Mouse (Mus musculus) intestine, embryonic 15.5 days (tissue): ENCODE results near the gene Epn3. TPM values are rescaled to one million over a fixed set of nuclear protein-coding genes. Genes with fewer than 3 reads are reported as not detected.

ENCODE experiments used
- ATAC-seq: fragments of 200-750 bp; cut with Nextera tagmentation; 2 replicates; pipeline ENCODE4 v1.8.0; 2017; ENCODE audit warnings: moderate TSS enrichment, moderate library complexity
- H3K27ac ChIP-seq: fragments of 300-500 bp; sonication (generic); 2 replicates; pipeline ENCODE4 v1.5.1; 2015; ENCODE audit warnings: mild to moderate bottlenecking, inconsistent platforms
- H3K27me3 ChIP-seq: fragments of 300-500 bp; sonication (generic); replicated peaks from 2 replicates; pipeline ENCODE4 v1.6.1; 2015; ENCODE audit warnings: inconsistent platforms
- H3K36me3 ChIP-seq: fragments of 300-500 bp; sonication (generic); 2 replicates; pipeline ENCODE4 v1.6.1; 2015; ENCODE audit warnings: inconsistent platforms
- H3K4me1 ChIP-seq: fragments of 300-500 bp; sonication (generic); replicated peaks from 2 replicates; pipeline ENCODE4 v1.6.1; 2015; ENCODE audit warnings: inconsistent platforms
- H3K4me2 ChIP-seq: fragments of 300-500 bp; sonication (generic); replicated peaks from 2 replicates; pipeline ENCODE4 v1.6.1; 2015; ENCODE audit warnings: mild to moderate bottlenecking, inconsistent platforms
- H3K4me3 ChIP-seq: fragments of 300-500 bp; sonication (generic); replicated peaks from 2 replicates; pipeline ENCODE4 v1.5.1; 2015; ENCODE audit warnings: inconsistent platforms
- H3K9ac ChIP-seq: fragments of 300-500 bp; sonication (generic); 2 replicates; pipeline ENCODE4 v1.6.1; 2015; ENCODE audit warnings: inconsistent platforms
- H3K9me3 ChIP-seq: fragments of 300-500 bp; sonication (generic); 2 replicates; pipeline ENCODE4 v1.6.1; 2016; ENCODE audit warnings: inconsistent platforms
- WGBS: fragments of 180-500 bp; shearing (Covaris S2); methylation state at CpG from one replicate; pipeline ENCODE4 v1.1.7; 2015; 5-methylcytosine and 5-hydroxymethylcytosine counted together
- polyA plus RNA-seq: library from polyadenylated mRNA; unstranded; fragments of >200 nt; fragmentation: Nextera tagmentation; extraction: Ambion mirVana; gene quantifications from 2 replicates; pipeline ENCODE4 v1.2.1, GENCODE M21; 2015

Epn3 gene
- polyA plus RNA-seq = 2.1 and 3.3 TPM in 2 replicates

GRCm38 (mm10) chr11:94499661-94500152, at the start of gene Epn3:
TSS of gene Epn3 (minus strand) at chr11:94499974.
- peaks cover 27% of the 10 kb centered on the region for H3K4me1 ChIP-seq

GRCm38 (mm10) chr11:94548888-94549690, 49.3 kb upstream of the Epn3 start, which contains the start of gene Rsad1:
TSS of gene Rsad1 (minus strand) at chr11:94549255.
- H3K27ac ChIP-seq = peak within 1 kb of the TSS; percentile 81
- no peaks in the 10 kb centered on the region for H3K27me3 ChIP-seq
- peak within 1 kb of the TSS; percentile 93 for H3K4me2 ChIP-seq
- peaks cover 16% of the 10 kb centered on the region for H3K4me1 ChIP-seq
- no peaks in the 10 kb centered on the region for H3K36me3 ChIP-seq
- peak; percentile 87 for ATAC-seq
- H3K4me3 ChIP-seq = peak within 1 kb of the TSS; percentile 60
- H3K9me3 ChIP-seq = no peaks in the 10 kb centered on the region
- H3K9ac ChIP-seq = peak within 1 kb of the TSS; percentile 68
- WGBS = 4% methylated on average over 49 of the region's 49 CpGs

More at GRCm38 (mm10) chr11:94499661-94500152, at the start of gene Epn3:
- H3K9me3 ChIP-seq = no peaks in the 10 kb centered on the region
- H3K27ac ChIP-seq = peak within 1 kb of the TSS; percentile 62; the same call in 1 of the 2 replicates
- peak; percentile 77 for ATAC-seq
- no peaks in the 10 kb centered on the region for H3K36me3 ChIP-seq
- peak within 1 kb of the TSS; percentile 82 for H3K4me2 ChIP-seq
- peak within 1 kb of the TSS; percentile 30 for H3K9ac ChIP-seq
- under 1% methylated on average over 26 of the region's 26 CpGs for WGBS
- H3K4me3 ChIP-seq = peak within 1 kb of the TSS; percentile 35
- no peaks in the 10 kb centered on the region for H3K27me3 ChIP-seq

- Histone ChIP-seq H3K4me1 (peaks cover 16% of the 10 kb centered on the region), H3K27ac (peak overlapping the region; percentile 81; the same call in 1 of the 2 replicates), H3K9me3 (no peaks in the 10 kb centered on the region), H3K36me3 (no peaks in the 10 kb centered on the region), H3K27me3 (no peaks in the 10 kb centered on the region), H3K9ac (peak overlapping the region; percentile 68), H3K4me3 (peak overlapping the region; percentile 60), H3K4me2 (peak overlapping the region; percentile 93)
- WGBS = 12% methylated on average over 24 of the region's 24 CpGs
- ATAC-seq = peak; percentile 43
Observed at GRCm38 (mm10) chr11:94548041-94548784, 48.4 kb upstream of the Epn3 start.

- Histone ChIP-seq H3K9me3 (no peaks in the 10 kb centered on the region), H3K27ac (no peak overlapping the region), H3K4me3 (no peak overlapping the region), H3K4me2 (no peak overlapping the region), H3K36me3 (no peaks in the 10 kb centered on the region), H3K27me3 (no peaks in the 10 kb centered on the region), H3K4me1 (peaks cover 16% of the 10 kb centered on the region), H3K9ac (no peak overlapping the region)
- ATAC-seq = no peak
- 93% methylated on average over 6 of the region's 6 CpGs for WGBS
Observed at GRCm38 (mm10) chr11:94547271-94547670, 47.5 kb upstream of the Epn3 start.

- no peak for ATAC-seq
- Histone ChIP-seq H3K36me3 (no peaks in the 10 kb centered on the region), H3K9me3 (no peaks in the 10 kb centered on the region), H3K27me3 (no peaks in the 10 kb centered on the region), H3K4me2 (no peak overlapping the region), H3K9ac (no peak overlapping the region), H3K4me3 (no peak overlapping the region), H3K4me1 (peaks cover 16% of the 10 kb centered on the region), H3K27ac (no peak overlapping the region)
- WGBS = 89% methylated on average over 5 of the region's 5 CpGs
Observed at GRCm38 (mm10) chr11:94546381-94546780, 46.6 kb upstream of the Epn3 start.

- peak overlapping the region; percentile 14; the same call in 1 of the 2 replicates for H3K4me2 ChIP-seq
- H3K4me3 ChIP-seq = no peak overlapping the region
- 60% methylated on average over 18 of the region's 18 CpGs for WGBS
- no peak for ATAC-seq
- H3K36me3 ChIP-seq = no peaks in the 10 kb centered on the region
- H3K4me1 ChIP-seq = peaks cover 11% of the 10 kb centered on the region
- no peak overlapping the region for H3K9ac ChIP-seq
- no peak overlapping the region for H3K27ac ChIP-seq
- H3K27me3 ChIP-seq = no peaks in the 10 kb centered on the region
- H3K9me3 ChIP-seq = no peaks in the 10 kb centered on the region
Observed at GRCm38 (mm10) chr11:94544422-94544821, 44.6 kb upstream of the Epn3 start.

- ATAC-seq = no peak
- Histone ChIP-seq H3K36me3 (no peaks in the 10 kb centered on the region), H3K4me2 (peak overlapping the region; percentile 14; the same call in 1 of the 2 replicates), H3K4me1 (peaks cover 9% of the 10 kb centered on the region), H3K27ac (no peak overlapping the region), H3K4me3 (no peak overlapping the region), H3K9ac (no peak overlapping the region), H3K9me3 (no peaks in the 10 kb centered on the region), H3K27me3 (no peaks in the 10 kb centered on the region)
- WGBS = 29% methylated on average over 9 of the region's 9 CpGs
Observed at GRCm38 (mm10) chr11:94543932-94544331, 44.2 kb upstream of the Epn3 start.

GRCm38 (mm10) chr11:94543344-94543743, 43.6 kb upstream of the Epn3 start:
- H3K9me3 ChIP-seq = no peaks in the 10 kb centered on the region
- no peaks in the 10 kb centered on the region for H3K36me3 ChIP-seq
- peaks cover 7% of the 10 kb centered on the region for H3K4me1 ChIP-seq
- no peaks in the 10 kb centered on the region for H3K27me3 ChIP-seq
- no peak for ATAC-seq
- H3K9ac ChIP-seq = no peak overlapping the region
- 86% methylated on average over 12 of the region's 12 CpGs for WGBS
- H3K4me3 ChIP-seq = no peak overlapping the region
- H3K4me2 ChIP-seq = no peak overlapping the region
- no peak overlapping the region for H3K27ac ChIP-seq

- Histone ChIP-seq H3K4me3 (no peak overlapping the region), H3K27ac (no peak overlapping the region), H3K36me3 (no peaks in the 10 kb centered on the region), H3K4me2 (no peak overlapping the region), H3K4me1 (0 out of 2 replicates have a peak, but pooled peaks cover 3% of the 10 kb centered on the region), H3K9ac (no peak overlapping the region), H3K27me3 (no peaks in the 10 kb centered on the region), H3K9me3 (no peaks in the 10 kb centered on the region)
- 87% methylated on average over 4 of the region's 4 CpGs for WGBS
- no peak for ATAC-seq
Observed at GRCm38 (mm10) chr11:94542400-94542799, 42.6 kb upstream of the Epn3 start.

- Histone ChIP-seq H3K9ac (no peak overlapping the region), H3K9me3 (no peaks in the 10 kb centered on the region), H3K27ac (no peak overlapping the region), H3K4me2 (no peak overlapping the region), H3K27me3 (no peaks in the 10 kb centered on the region), H3K36me3 (no peaks in the 10 kb centered on the region), H3K4me1 (0 out of 2 replicates have a peak, but pooled peaks cover 3% of the 10 kb centered on the region), H3K4me3 (no peak overlapping the region)
- WGBS = 78% methylated on average over 7 of the region's 7 CpGs
- ATAC-seq = no peak
Observed at GRCm38 (mm10) chr11:94539761-94540160, 40.0 kb upstream of the Epn3 start.

GRCm38 (mm10) chr11:94538733-94539292, 39.0 kb upstream of the Epn3 start:
- 53% methylated on average over 8 of the region's 8 CpGs for WGBS
- H3K27me3 ChIP-seq = no peaks in the 10 kb centered on the region
- no peak overlapping the region for H3K9ac ChIP-seq
- H3K9me3 ChIP-seq = no peaks in the 10 kb centered on the region
- no peak overlapping the region for H3K27ac ChIP-seq
- H3K36me3 ChIP-seq = no peaks in the 10 kb centered on the region
- H3K4me1 ChIP-seq = no peaks in the 10 kb centered on the region
- H3K4me2 ChIP-seq = no peak overlapping the region
- ATAC-seq = peak; percentile 48
- H3K4me3 ChIP-seq = no peak overlapping the region

- Histone ChIP-seq H3K9ac (no peak overlapping the region), H3K4me1 (no peaks in the 10 kb centered on the region; the same call in 1 of the 2 replicates), H3K36me3 (no peaks in the 10 kb centered on the region), H3K9me3 (no peaks in the 10 kb centered on the region), H3K4me3 (no peak overlapping the region), H3K4me2 (no peak overlapping the region), H3K27me3 (no peaks in the 10 kb centered on the region), H3K27ac (no peak overlapping the region)
- WGBS = 82% methylated on average over 8 of the region's 8 CpGs
- no peak for ATAC-seq
Observed at GRCm38 (mm10) chr11:94533171-94533570, 33.4 kb upstream of the Epn3 start.
